In the genomic region with DNA sequence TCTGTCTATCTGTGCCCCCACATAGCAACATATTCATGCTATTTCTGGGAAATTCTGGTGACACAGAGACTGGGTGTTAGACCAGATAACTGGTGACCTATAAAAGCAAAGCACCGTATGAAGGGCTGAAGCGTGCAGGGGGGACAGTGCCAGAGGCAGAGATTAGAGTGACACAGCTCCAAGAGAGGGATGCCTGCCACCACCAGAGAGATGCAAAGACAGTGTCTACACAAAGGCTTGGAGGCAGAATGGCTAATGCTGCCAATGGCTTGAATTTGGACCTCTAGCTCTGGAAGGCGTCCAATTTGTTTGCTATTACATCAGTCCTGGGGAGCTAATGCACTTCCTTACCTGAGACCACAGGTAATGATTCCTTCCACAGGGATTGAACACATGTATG, we compare ENCODE assay signal across 19 mouse cellular contexts.
DNase-seq lines count a peak whose midpoint lies in the region; ATAC-seq lines count a peak whose summit lies in the region.
"Had no signal": no experiment of that assay in that cellular context is flagged by ENCODE, and none has a peak within 500 bp of the region (broad histone marks: within the 10 kb centered on the region; RNA-seq: fewer than 3 reads in every experiment).

No protein-coding gene starts in this region.

- H3K36me3 ChIP-seq in hindbrain, embryonic 16.5 days (ENCODE audit: control insufficient read depth, insufficient read depth, low read length) = no peaks in the 10 kb centered on the region
- H3K36me3 ChIP-seq in hindbrain, embryonic 11.5 days (ENCODE audit: control insufficient read depth, insufficient read depth, low read length) = no peaks in the 10 kb centered on the region
- H3K36me3 ChIP-seq: embryonic facial prominence, embryonic 15.5 days; forebrain, embryonic 15.5 days; heart, embryonic 13.5 days; hindbrain, embryonic 12.5 days had no signal

- no peaks in the 10 kb centered on the region for H3K27me3 ChIP-seq in hindbrain, embryonic 16.5 days (replicated peaks; ENCODE audit: control insufficient read depth, insufficient read depth, low read length)
- H3K27me3 ChIP-seq in hindbrain, embryonic 11.5 days (ENCODE audit: control insufficient read depth, insufficient read depth, low read length) = no peaks in the 10 kb centered on the region
- H3K27me3 ChIP-seq: embryonic facial prominence, embryonic 15.5 days; forebrain, embryonic 15.5 days; heart, embryonic 13.5 days; hindbrain, embryonic 12.5 days had no signal

- H3K4me3 ChIP-seq in hindbrain, embryonic 16.5 days (ENCODE audit: low read length) = no peak overlapping the region
- H3K4me3 ChIP-seq in hindbrain, embryonic 11.5 days (ENCODE audit: low read depth, low read length) = no peak overlapping the region
- H3K4me3 ChIP-seq: embryonic facial prominence, embryonic 15.5 days; erythroblast, embryonic 14.5 days; forebrain, embryonic 15.5 days; heart, embryonic 13.5 days; hindbrain, embryonic 12.5 days had no signal

- no peaks in the 10 kb centered on the region; the same call in 1 of the 2 replicates for H3K4me1 ChIP-seq in hindbrain, embryonic 16.5 days (ENCODE audit: control insufficient read depth, insufficient read depth, low read depth, low read length)
- H3K4me1 ChIP-seq in hindbrain, embryonic 11.5 days (replicated peaks; ENCODE audit: control insufficient read depth, insufficient read depth, low read length) = no peaks in the 10 kb centered on the region
- H3K4me1 ChIP-seq: embryonic facial prominence, embryonic 15.5 days; forebrain, embryonic 15.5 days; heart, embryonic 13.5 days; hindbrain, embryonic 12.5 days had no signal

- 86% methylated on average over 3 of the region's 3 CpGs for WGBS in hindbrain, embryonic 16.5 days
- 90% methylated on average over 3 of the region's 3 CpGs for WGBS in hindbrain, embryonic 11.5 days

- H3K4me2 ChIP-seq in hindbrain, embryonic 16.5 days (ENCODE audit: low read length) = no peak overlapping the region
- H3K4me2 ChIP-seq in hindbrain, embryonic 11.5 days (replicated peaks; ENCODE audit: low read depth, low read length) = no peak overlapping the region
- H3K4me2 ChIP-seq: embryonic facial prominence, embryonic 15.5 days; forebrain, embryonic 15.5 days; heart, embryonic 13.5 days; hindbrain, embryonic 12.5 days had no signal

- DNase-seq in retina, postnatal 1 day = peak; percentile 58
- DNase-seq in retina, embryonic 14.5 days (ENCODE audit: low spot score) = no peak
- peak; percentile 59 for DNase-seq in cerebellum, adult 8-10 months
- peak; percentile 62 to 76 for DNase-seq in cerebellum, postnatal 14 days
- no peak for DNase-seq in hindbrain, embryonic 11.5 days (ENCODE audit: low spot score)
- DNase-seq in testis, postnatal 14 days (ENCODE audit: low spot score) = no peak
- DNase-seq: adrenal gland, postnatal 14 days; embryo, embryonic 11 days; gastrocnemius, postnatal 36 days; heart, adult 11 months; heart, postnatal 36 days; kidney, adult 11 months had no signal

- H3K27ac ChIP-seq in hindbrain, embryonic 16.5 days (ENCODE audit: low read depth, low read length) = no peak overlapping the region
- H3K27ac ChIP-seq in hindbrain, embryonic 11.5 days (ENCODE audit: low read depth, low read length) = no peak overlapping the region
- H3K27ac ChIP-seq: embryonic facial prominence, embryonic 15.5 days; forebrain, embryonic 15.5 days; heart, embryonic 13.5 days; hindbrain, embryonic 12.5 days; hindbrain, postnatal 0 days had no signal

- no peak overlapping the region for H3K9ac ChIP-seq in hindbrain, embryonic 16.5 days (ENCODE audit: low read depth, low read length)
- H3K9ac ChIP-seq in hindbrain, embryonic 11.5 days (ENCODE audit: low read depth, low read length) = no peak overlapping the region
- H3K9ac ChIP-seq: embryonic facial prominence, embryonic 15.5 days; forebrain, embryonic 15.5 days; heart, embryonic 13.5 days; hindbrain, embryonic 12.5 days had no signal

- H3K9me3 ChIP-seq in hindbrain, embryonic 16.5 days (ENCODE audit: control insufficient read depth, low read length) = no peaks in the 10 kb centered on the region
- no peaks in the 10 kb centered on the region for H3K9me3 ChIP-seq in hindbrain, embryonic 11.5 days (ENCODE audit: control insufficient read depth, low read length)
- H3K9me3 ChIP-seq: embryonic facial prominence, embryonic 15.5 days; forebrain, embryonic 15.5 days; heart, embryonic 13.5 days; hindbrain, embryonic 12.5 days had no signal

- no peak for ATAC-seq in hindbrain, embryonic 16.5 days
- no peak for ATAC-seq in hindbrain, embryonic 11.5 days (ENCODE audit: low FRiP score)
- ATAC-seq: forebrain, embryonic 15.5 days; hindbrain, postnatal 0 days had no signal

Comparison
In these comparisons a context has a peak if more than half of its experiments do, and no peak if none do; other contexts are left out.
1. DNase-seq: peak in retina, postnatal 1 day (single experiment), cerebellum, adult 8-10 months (single experiment) and cerebellum, postnatal 14 days (2 of 2); none in retina, embryonic 14.5 days (single experiment), hindbrain, embryonic 11.5 days (single experiment) and testis, postnatal 14 days (single experiment).